In genomic region chr16:20637410-20637809, GRCm38 (mm10) we compare ENCODE assay signal across 35 mouse cellular contexts. TPM values are rescaled to one million over a fixed set of nuclear protein-coding genes. Genes with fewer than 3 reads are reported as not detected.
"Had no signal": no experiment of that assay in that cellular context is flagged by ENCODE, and none has a peak within 500 bp of the region (broad histone marks: within the 10 kb centered on the region; RNA-seq: fewer than 3 reads in every experiment).

No protein-coding gene starts in this region.

- ATAC-seq: hindbrain, postnatal 0 days; intestine, embryonic 16.5 days; liver, embryonic 12.5 days had no signal

- H3K27ac ChIP-seq: heart, embryonic 13.5 days; heart, embryonic 15.5 days; hindbrain, embryonic 12.5 days; hindbrain, postnatal 0 days; kidney, embryonic 15.5 days; kidney, postnatal 0 days; limb, embryonic 13.5 days; limb, embryonic 15.5 days; liver, embryonic 12.5 days had no signal

- DNase-seq: gastrocnemius, postnatal 14 days; gastrocnemius, postnatal 36 days; heart, adult 18-20 months; heart, postnatal 14 days; heart, postnatal 36 days; kidney, adult 11 months; kidney, adult 2 months; kidney, adult 9 months; kidney, postnatal 14 days; kidney, postnatal 36 days; layer of hippocampus, adult 9-11 months; layer of hippocampus, postnatal 36 days; left cerebral cortex, postnatal 4 days had no signal

- H3K4me2 ChIP-seq: heart, embryonic 11.5 days; heart, embryonic 13.5 days; heart, embryonic 15.5 days; hindbrain, embryonic 12.5 days; hindbrain, embryonic 14.5 days; kidney, embryonic 15.5 days; limb, embryonic 13.5 days; limb, embryonic 15.5 days; liver, embryonic 12.5 days had no signal

- H3K9me3 ChIP-seq: heart, embryonic 13.5 days; heart, embryonic 15.5 days; hindbrain, embryonic 12.5 days; kidney, embryonic 15.5 days; limb, embryonic 13.5 days; limb, embryonic 15.5 days; liver, embryonic 12.5 days had no signal

- H3K4me1 ChIP-seq: heart, embryonic 13.5 days; heart, embryonic 15.5 days; hindbrain, embryonic 12.5 days; kidney, embryonic 15.5 days; limb, embryonic 13.5 days; liver, embryonic 12.5 days had no signal

- H3K36me3 ChIP-seq: heart, embryonic 13.5 days; heart, embryonic 15.5 days; kidney, embryonic 15.5 days; limb, embryonic 13.5 days; limb, embryonic 15.5 days; liver, embryonic 12.5 days had no signal

- H3K4me3 ChIP-seq: heart, embryonic 13.5 days; heart, embryonic 15.5 days; hindbrain, embryonic 12.5 days; kidney, embryonic 15.5 days; limb, embryonic 13.5 days; limb, embryonic 15.5 days; liver, embryonic 12.5 days had no signal

- H3K9ac ChIP-seq: heart, embryonic 13.5 days; heart, embryonic 15.5 days; hindbrain, embryonic 12.5 days; hindbrain, embryonic 14.5 days; kidney, embryonic 15.5 days; limb, embryonic 13.5 days; limb, embryonic 15.5 days; liver, embryonic 12.5 days had no signal

- H3K27me3 ChIP-seq: hindbrain, embryonic 12.5 days; kidney, embryonic 15.5 days; limb, embryonic 13.5 days; limb, embryonic 15.5 days had no signal

RNA-seq across cellular contexts. Expression of gene Ece2, which starts 7.8 kb away (rescaled TPM):
- total RNA-seq: liver, adult 2 months had no signal
- polyA plus RNA-seq: kidney, adult 2 months; liver, adult 2 months; liver, embryonic 12.5 days had no signal

RNA-seq across cellular contexts. Expression of gene Camk2n2, which starts 16.3 kb away (rescaled TPM):
- total RNA-seq: hematopoietic stem cell, adult 5-6 weeks had no signal

RNA-seq across cellular contexts. Expression of gene Gm49333, which starts 26.0 kb away (rescaled TPM):
- total RNA-seq: gastrocnemius, postnatal 14 days; gastrocnemius, postnatal 36 days; heart, adult 18-20 months; heart, postnatal 36 days; hematopoietic stem cell, adult 5-6 weeks; hindbrain, postnatal 0 days; layer of hippocampus, adult 18-20 months; layer of hippocampus, postnatal 14 days; layer of hippocampus, postnatal 36 days; left cerebral cortex, adult 18-20 months; left cerebral cortex, postnatal 10 days; left cerebral cortex, postnatal 25 days; left cerebral cortex, postnatal 4 days; liver, adult 2 months had no signal
- polyA plus RNA-seq: heart, embryonic 11.5 days; heart, embryonic 13.5 days; heart, embryonic 15.5 days; heart, postnatal 0 days; hindbrain, embryonic 12.5 days; hindbrain, embryonic 14.5 days; hindbrain, postnatal 0 days; intestine, embryonic 14.5 days; intestine, embryonic 16.5 days; kidney, embryonic 15.5 days; kidney, postnatal 0 days; limb, embryonic 11.5 days; limb, embryonic 13.5 days; limb, embryonic 15.5 days; liver, adult 2 months had no signal
